Mouse (Mus musculus) E14TG2a.4 (cell line): ENCODE data around the gene Senp7.

Source experiments
- H3K27me3 ChIP-seq: 2 replicates; pipeline ENCODE4 v1.6.1; 2014; ENCODE audit warnings: low read length, control low read depth; ENCODE audit not compliant: insufficient read depth
- H3K36me3 ChIP-seq: 2 replicates; pipeline ENCODE4 v1.6.1; 2014; ENCODE audit warnings: low read length, control low read depth; ENCODE audit not compliant: insufficient read depth
- H3K4me1 ChIP-seq: replicated peaks from 2 replicates; pipeline ENCODE4 v1.6.1; 2014; ENCODE audit warnings: low read depth, low read length, control low read depth
- H3K4me3 ChIP-seq: replicated peaks from 2 replicates; pipeline ENCODE4 v1.5.1; 2014; ENCODE audit warnings: mild to moderate bottlenecking, low read length
- H3K9me3 ChIP-seq: 2 replicates; pipeline ENCODE4 v1.6.1; 2014; ENCODE audit warnings: low read length, control low read depth
- CTCF ChIP-seq: conservative IDR thresholded peaks from 2 replicates; pipeline ENCODE4 v1.5.1; 2014; ENCODE audit warnings: low read length
- NANOG ChIP-seq: IDR thresholded peaks from 2 replicates; pipeline ENCODE4 v1.6.1; 2014; ENCODE audit warnings: borderline replicate concordance, low read length, mixed read lengths
- POU5F1 ChIP-seq: IDR thresholded peaks from 2 replicates; pipeline ENCODE4 v1.6.1; 2014; ENCODE audit warnings: low read length, borderline replicate concordance

Gene Senp7

DNA sequence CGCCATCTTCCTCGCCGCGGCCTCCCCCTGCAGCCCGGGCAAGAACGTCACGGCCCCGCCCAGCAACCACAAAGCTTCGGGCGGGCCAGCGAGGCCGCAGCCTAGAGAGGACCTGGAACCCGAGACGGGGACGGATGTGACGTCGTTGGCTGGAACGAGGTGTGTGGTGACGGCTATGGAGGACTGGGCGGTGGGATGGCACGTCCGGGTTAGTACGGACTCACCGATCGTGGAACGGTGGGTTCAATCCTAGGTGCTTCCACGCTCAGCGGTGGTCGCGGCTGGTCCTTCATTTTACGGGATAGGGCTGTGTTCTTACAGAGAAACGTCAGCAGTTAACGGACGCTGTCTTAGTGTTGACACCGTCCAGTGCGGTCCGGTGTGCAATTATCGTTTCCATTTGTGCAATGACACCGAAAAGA, 18.5 kb upstream of the Senp7 start, which contains the start of gene Pcnp:
Gene Pcnp, minus strand, starts transcription at position 79 of the 422 bp plus-strand sequence.
- Histone ChIP-seq H3K27me3 (no peaks in the 10 kb centered on the region), H3K4me3 (peak within 1 kb of the TSS; percentile 96), H3K4me1 (peaks cover 52% of the 10 kb centered on the region), H3K9me3 (no peaks in the 10 kb centered on the region), H3K36me3 (peaks cover 55% of the 10 kb centered on the region)
- TF ChIP-seq NANOG, result no peak
- no peak for TF ChIP-seq POU5F1
- no peak for TF ChIP-seq CTCF

DNA sequence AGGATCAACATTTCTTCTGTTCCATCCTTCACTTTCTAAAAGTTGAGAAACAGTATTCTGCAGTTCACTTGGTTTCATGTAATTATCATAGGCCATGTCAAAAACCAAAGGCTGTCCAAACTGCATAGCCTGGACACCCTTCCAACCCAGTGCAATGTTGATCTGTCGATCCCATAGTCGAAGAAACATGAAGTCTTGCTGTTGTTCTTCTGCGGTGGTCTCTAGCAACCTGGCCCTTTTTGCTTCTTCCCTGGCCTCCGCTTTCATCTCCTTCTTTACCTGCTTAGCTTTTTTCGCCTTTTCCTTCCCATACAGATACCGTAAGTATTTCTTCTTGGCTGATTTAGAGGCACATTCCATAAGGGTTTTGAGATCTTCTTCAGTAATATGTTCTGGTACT, 13.6 kb upstream of the Senp7 start:
- Histone ChIP-seq H3K4me1 (peaks cover 36% of the 10 kb centered on the region), H3K36me3 (peaks cover 48% of the 10 kb centered on the region), H3K9me3 (no peaks in the 10 kb centered on the region), H3K27me3 (no peaks in the 10 kb centered on the region), H3K4me3 (no peak overlapping the region)
- TF ChIP-seq CTCF (no peak), POU5F1 (no peak), NANOG (no peak)

DNA sequence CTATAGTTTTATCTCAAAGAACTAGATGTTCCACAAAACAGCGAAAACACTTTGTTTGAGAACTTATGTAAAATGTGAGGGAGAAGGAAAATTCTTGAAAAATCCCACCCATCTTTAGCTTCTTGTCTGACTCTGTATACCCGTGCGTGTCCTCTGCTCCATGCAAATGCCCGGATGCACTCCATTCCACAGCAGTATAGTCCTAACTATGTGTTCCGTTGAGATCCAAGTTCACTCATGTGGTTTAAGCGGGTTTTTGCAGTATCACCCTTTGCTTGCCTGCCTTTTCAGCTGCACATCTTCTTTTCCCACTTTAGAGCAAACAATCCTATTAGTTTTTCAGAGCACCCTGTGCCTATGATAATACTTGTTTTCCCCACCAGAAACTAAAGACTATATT, 11.6 kb upstream of the Senp7 start:
- Histone ChIP-seq H3K4me1 (peaks cover 25% of the 10 kb centered on the region), H3K9me3 (peaks cover 3% of the 10 kb centered on the region), H3K27me3 (no peaks in the 10 kb centered on the region), H3K36me3 (peaks cover 47% of the 10 kb centered on the region), H3K4me3 (peak overlapping the region; percentile 91)
- TF ChIP-seq POU5F1 (no peak), CTCF (no peak), NANOG (no peak)

DNA sequence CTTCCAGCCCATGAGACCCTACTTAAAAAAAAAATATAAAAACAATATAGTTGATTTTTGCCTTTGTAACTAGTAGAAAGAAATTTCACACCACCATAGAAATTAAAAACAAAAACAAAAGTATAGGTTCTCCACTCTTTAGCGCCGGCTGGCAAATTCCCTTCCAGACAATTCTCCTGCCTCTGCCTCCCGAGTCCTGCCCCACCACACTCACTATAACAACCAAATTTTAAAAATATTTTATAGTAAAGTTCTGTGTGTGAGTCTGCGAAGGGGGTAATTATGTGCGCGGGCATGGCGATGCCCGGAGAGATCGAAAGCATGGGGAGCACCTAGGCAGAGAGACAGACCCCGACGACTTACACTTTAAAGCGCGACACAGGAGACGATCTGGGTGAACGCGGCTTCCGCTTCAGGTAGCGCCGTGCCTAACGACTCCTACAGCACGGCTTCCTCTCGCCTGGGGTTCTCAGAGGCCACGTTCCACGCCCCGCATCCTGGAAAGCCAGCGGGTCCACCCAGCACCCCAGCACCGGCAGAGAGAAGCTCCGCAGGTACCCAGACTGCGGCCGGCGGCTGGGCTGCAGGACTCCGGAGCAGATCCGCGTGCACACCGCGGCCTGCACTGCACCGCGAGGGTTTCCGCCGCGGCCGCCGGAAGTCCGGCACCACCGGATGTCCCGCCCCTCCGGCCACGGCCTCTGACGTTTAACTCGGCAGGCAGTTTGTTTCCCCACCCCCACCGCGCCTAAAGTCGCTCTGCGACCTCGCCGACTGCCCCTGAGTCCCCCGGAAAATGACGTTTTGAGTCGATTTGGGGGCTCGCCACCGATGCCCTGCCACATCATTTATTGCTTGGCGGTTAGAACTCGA, 10.8 kb upstream of the Senp7 start, which contains the start of gene Trmt10c:
Gene Trmt10c, minus strand, starts transcription at position 682 of the 873 bp plus-strand sequence.
- Histone ChIP-seq H3K9me3 (peaks cover 3% of the 10 kb centered on the region), H3K27me3 (no peaks in the 10 kb centered on the region), H3K4me1 (peaks cover 25% of the 10 kb centered on the region), H3K4me3 (peak within 1 kb of the TSS; percentile 91), H3K36me3 (peaks cover 38% of the 10 kb centered on the region)
- no peak for TF ChIP-seq NANOG
- TF ChIP-seq POU5F1, result no peak
- no peak for TF ChIP-seq CTCF

DNA sequence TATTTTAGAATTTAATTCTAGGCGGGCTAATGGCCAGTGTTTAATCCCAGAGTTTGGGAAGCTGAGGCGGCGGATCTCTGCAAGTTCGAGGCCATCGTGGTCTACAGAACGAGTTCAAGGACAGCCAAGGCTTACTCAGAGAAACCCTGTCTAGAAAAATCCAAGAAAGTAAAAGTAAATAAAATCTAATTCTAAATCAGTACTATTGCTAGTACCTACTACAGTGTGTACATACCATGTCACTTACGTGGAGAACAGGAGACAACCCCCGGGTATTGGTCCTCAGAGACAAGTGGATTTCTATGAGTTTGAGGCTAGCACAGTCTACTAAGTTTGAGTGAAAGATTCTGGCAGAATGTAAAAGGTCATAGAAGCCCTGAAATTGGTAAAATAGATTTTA, 10.0 kb upstream of the Senp7 start:
- H3K4me3 ChIP-seq, result peak overlapping the region; percentile 91
- TF ChIP-seq NANOG (no peak), CTCF (no peak), POU5F1 (no peak)
- H3K27me3 ChIP-seq, result no peaks in the 10 kb centered on the region
- H3K9me3 ChIP-seq, result peaks cover 3% of the 10 kb centered on the region
- H3K4me1 ChIP-seq, result peaks cover 25% of the 10 kb centered on the region
- peaks cover 31% of the 10 kb centered on the region for H3K36me3 ChIP-seq

DNA sequence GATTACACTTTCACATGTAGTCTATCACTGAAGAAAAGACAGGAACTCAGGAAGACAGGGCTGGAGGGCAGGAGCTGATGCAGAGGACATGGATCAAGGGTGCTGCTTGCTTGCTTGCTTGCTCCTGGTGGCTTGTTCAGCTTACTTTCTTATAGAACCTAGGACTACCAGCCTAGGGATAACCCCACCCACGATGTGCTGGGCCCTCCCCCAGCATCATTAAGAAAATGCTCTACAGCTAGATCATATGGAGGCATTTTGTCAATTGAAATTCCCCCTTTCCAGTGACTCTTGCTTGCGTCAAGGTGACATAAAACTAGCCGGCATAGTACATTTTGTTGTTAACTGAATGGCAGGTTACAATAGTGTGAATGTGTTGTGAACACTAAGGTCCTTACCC, 7.8 kb downstream of the Senp7 start:
- TF ChIP-seq CTCF (no peak), POU5F1 (no peak), NANOG (no peak)
- no peaks in the 10 kb centered on the region for H3K9me3 ChIP-seq
- no peak overlapping the region for H3K4me3 ChIP-seq
- H3K36me3 ChIP-seq, result no peaks in the 10 kb centered on the region
- H3K27me3 ChIP-seq, result no peaks in the 10 kb centered on the region
- peaks cover 7% of the 10 kb centered on the region; the same call in 1 of the 2 replicates for H3K4me1 ChIP-seq

DNA sequence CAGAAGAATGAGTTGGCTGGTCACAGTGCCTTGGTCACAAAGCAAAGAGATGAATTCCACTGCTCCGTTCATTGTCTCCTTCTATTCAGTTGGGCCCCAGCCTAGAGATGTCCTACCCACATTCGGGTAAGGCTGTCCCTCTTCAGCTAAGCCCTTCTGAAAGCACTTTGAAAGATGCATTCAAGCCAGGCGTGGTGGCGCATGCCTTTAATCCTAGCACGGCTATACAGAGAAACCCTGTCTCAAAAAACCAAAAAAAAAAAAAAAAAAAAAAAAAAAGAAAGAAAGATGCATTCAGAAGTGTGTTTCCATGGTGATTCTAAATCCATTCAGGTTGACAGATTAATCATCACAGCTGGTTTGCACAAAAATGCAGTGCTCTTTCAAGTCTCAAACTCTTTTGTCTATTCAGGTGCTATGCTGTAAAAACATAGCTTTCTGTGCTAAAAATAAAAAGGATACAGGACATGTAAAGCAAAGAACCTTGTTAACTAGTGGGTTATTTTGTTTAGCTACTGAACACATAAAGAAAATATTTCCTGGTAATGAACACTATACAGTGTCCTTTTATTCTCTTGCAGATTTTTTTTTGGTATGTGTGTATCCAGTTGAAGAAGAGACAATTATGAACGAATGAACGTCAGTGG, 8.9 kb downstream of the Senp7 start:
- no peaks in the 10 kb centered on the region for H3K9me3 ChIP-seq
- peaks cover 7% of the 10 kb centered on the region; the same call in 1 of the 2 replicates for H3K4me1 ChIP-seq
- TF ChIP-seq NANOG (no peak), POU5F1 (no peak), CTCF (no peak)
- no peaks in the 10 kb centered on the region for H3K36me3 ChIP-seq
- no peaks in the 10 kb centered on the region for H3K27me3 ChIP-seq
- no peak overlapping the region for H3K4me3 ChIP-seq

DNA sequence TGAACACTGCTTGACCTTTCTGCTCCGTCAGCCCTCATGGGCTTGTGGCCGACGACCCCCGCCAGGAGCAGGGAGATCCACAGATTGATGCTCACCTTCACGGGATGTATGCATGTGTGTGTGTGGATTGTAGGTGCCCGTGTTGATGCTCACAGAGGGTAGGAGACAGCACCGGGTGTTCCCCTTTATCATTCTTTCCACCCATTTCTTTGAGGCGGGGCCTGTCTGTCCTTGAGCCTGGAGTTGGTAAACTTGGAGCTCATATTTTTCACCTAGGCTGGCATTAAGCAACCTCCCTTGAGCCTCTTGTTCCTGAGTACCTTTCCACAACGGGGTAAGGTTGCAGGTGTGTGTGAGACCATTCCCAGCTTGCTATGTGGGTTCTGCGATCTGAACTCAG, 10.0 kb downstream of the Senp7 start:
- no peaks in the 10 kb centered on the region for H3K9me3 ChIP-seq
- TF ChIP-seq POU5F1, result no peak
- no peak for TF ChIP-seq NANOG
- TF ChIP-seq CTCF, result no peak
- no peaks in the 10 kb centered on the region for H3K27me3 ChIP-seq
- H3K4me3 ChIP-seq, result peak overlapping the region; percentile 13; the same call in 1 of the 2 replicates
- no peaks in the 10 kb centered on the region for H3K36me3 ChIP-seq
- H3K4me1 ChIP-seq, result peaks cover 11% of the 10 kb centered on the region
